Mouse (Mus musculus) C2C12 (cell line): Measurements from ENCODE around the gene Xpnpep3.

Source experiments
- CEBPB ChIP-seq: IDR thresholded peaks from one replicate; pipeline ENCODE4 v1.6.1; 2011; ENCODE audit warnings: low read depth, mild to moderate bottlenecking, control low read depth, moderate library complexity
- CTCF ChIP-seq: IDR thresholded peaks from one replicate; pipeline ENCODE4 v1.5.1; 2011; ENCODE audit not compliant: control insufficient read depth, insufficient read depth, insufficient read length
- FOSL1 ChIP-seq: IDR thresholded peaks from one replicate; pipeline ENCODE4 v1.8.0; 2011; ENCODE audit warnings: mild to moderate bottlenecking, low read length; ENCODE audit not compliant: poor library complexity, insufficient read depth, severe bottlenecking
- MAX ChIP-seq: IDR thresholded peaks from one replicate; pipeline ENCODE4 v1.6.1; 2011; ENCODE audit warnings: mild to moderate bottlenecking, control low read depth
- MYOD1 ChIP-seq: IDR thresholded peaks from one replicate; pipeline ENCODE4 v1.6.1; 2011; ENCODE audit warnings: low read depth; ENCODE audit not compliant: control insufficient read depth, insufficient read length
- MYOG ChIP-seq: IDR thresholded peaks from one replicate; pipeline ENCODE4 v1.6.1; 2011; ENCODE audit not compliant: control insufficient read depth, insufficient read length; ENCODE audit errors: extremely low read depth
- USF1 ChIP-seq: IDR thresholded peaks from one replicate; pipeline ENCODE4 v1.6.1; 2011; ENCODE audit warnings: low read depth, mild to moderate bottlenecking, control low read depth, moderate library complexity

- TF ChIP-seq CTCF (no peak), USF1 (no peak), MYOG (no peak), CEBPB (no peak), MYOD1 (no peak), MAX (no peak), FOSL1 (no peak)
These were observed 38.4 kb downstream of the Xpnpep3 start for GRCm38 (mm10) chr15:81438345-81438744.
